Mouse (Mus musculus): ENCODE results near the gene Mta3.

GRCm38 (mm10) chr17:83700125-83700524, 5.8 kb upstream of the Mta3 start:
- TF ChIP-seq CTCF (IDR thresholded peaks at IDR 0.05; ENCODE audit: insufficient read depth, low read depth, low read length) (no peak), POLR2A (IDR thresholded peaks at IDR 0.05; ENCODE audit: insufficient read depth, low read depth, low read length) (no peak)
